Mouse (Mus musculus): ENCODE data around the gene Calcrl. TPM values are rescaled to one million over a fixed set of nuclear protein-coding genes. Genes with fewer than 3 reads are reported as not detected.

Gene Calcrl
- polyA plus RNA-seq, 1 experiment from 2014 or later = 50.1 TPM

- peak overlapping the region; percentile 24 for H3K4me3 ChIP-seq (replicated peaks; ENCODE audit: low read depth, low read length)
These were observed 37.7 kb downstream of the Calcrl start for GRCm38 (mm10) chr2:84387394-84388022.

GRCm38 (mm10) chr2:84386563-84387393, 38.4 kb downstream of the Calcrl start:
- DNase-seq (ENCODE audit: low spot score) (peak; percentile 62), ATAC-seq (replicated peaks; ENCODE audit: low FRiP score, low read depth) (peak; percentile 83)
- Histone ChIP-seq H3K9ac (ENCODE audit: low read depth, low read length) (no peak overlapping the region), H3K36me3 (ENCODE audit: insufficient read depth, low read length) (no peaks in the 10 kb centered on the region), H3K4me3 (replicated peaks; ENCODE audit: low read depth, low read length) (peak overlapping the region; percentile 24), H3K27me3 (ENCODE audit: insufficient read depth, low read length) (no peaks in the 10 kb centered on the region), H3K27ac (peak overlapping the region; percentile 67), H3K4me1 (replicated peaks; ENCODE audit: insufficient read depth, low read length) (peaks cover 8% of the 10 kb centered on the region; the same call in 1 of the 2 replicates), H3K9me3 (replicated peaks; ENCODE audit: low read length) (no peaks in the 10 kb centered on the region), H3K4me2 (ENCODE audit: low read length) (peak overlapping the region; percentile 53)
- WGBS = 20% methylated on average over 18 of the region's 18 CpGs
- no peak for TF ChIP-seq CTCF (IDR thresholded peaks at IDR 0.05; ENCODE audit: low read depth)

More at GRCm38 (mm10) chr2:84387394-84388022, 37.7 kb downstream of the Calcrl start:
- DNase-seq (ENCODE audit: low spot score) (no peak), ATAC-seq (replicated peaks; ENCODE audit: low FRiP score, low read depth) (no peak)
- 44% methylated on average over 11 of the region's 11 CpGs for WGBS
- peak overlapping the region; percentile 53 for H3K4me2 ChIP-seq (ENCODE audit: low read length)
- no peaks in the 10 kb centered on the region for H3K36me3 ChIP-seq (ENCODE audit: insufficient read depth, low read length)
- TF ChIP-seq CTCF (IDR thresholded peaks at IDR 0.05; ENCODE audit: low read depth) = no peak
- 0 out of 2 replicates have a peak overlapping the region, but pooled peaks have one; percentile 23 for H3K9ac ChIP-seq (ENCODE audit: low read depth, low read length)
- H3K9me3 ChIP-seq (replicated peaks; ENCODE audit: low read length) = no peaks in the 10 kb centered on the region
- H3K4me1 ChIP-seq (replicated peaks; ENCODE audit: insufficient read depth, low read length) = peaks cover 8% of the 10 kb centered on the region; the same call in 1 of the 2 replicates
- peak overlapping the region; percentile 67 for H3K27ac ChIP-seq
- no peaks in the 10 kb centered on the region for H3K27me3 ChIP-seq (ENCODE audit: insufficient read depth, low read length)

- no peak overlapping the region for H3K4me2 ChIP-seq (ENCODE audit: low read length)
- no peak for DNase-seq (ENCODE audit: low spot score)
- no peak overlapping the region for H3K4me3 ChIP-seq (replicated peaks; ENCODE audit: low read depth, low read length)
- H3K9me3 ChIP-seq (replicated peaks; ENCODE audit: low read length) = no peaks in the 10 kb centered on the region
- no peak overlapping the region for H3K27ac ChIP-seq
- WGBS = 84% methylated on average over 6 of the region's 6 CpGs
- H3K27me3 ChIP-seq (ENCODE audit: insufficient read depth, low read length) = no peaks in the 10 kb centered on the region
- H3K4me1 ChIP-seq (replicated peaks; ENCODE audit: insufficient read depth, low read length) = peaks cover 14% of the 10 kb centered on the region
- no peak for TF ChIP-seq CTCF (IDR thresholded peaks at IDR 0.05; ENCODE audit: low read depth)
- ATAC-seq (replicated peaks; ENCODE audit: low FRiP score, low read depth) = no peak
- no peak overlapping the region for H3K9ac ChIP-seq (ENCODE audit: low read depth, low read length)
- H3K36me3 ChIP-seq (ENCODE audit: insufficient read depth, low read length) = no peaks in the 10 kb centered on the region
These were observed 40.1 kb downstream of the Calcrl start for GRCm38 (mm10) chr2:84384911-84385693.

GRCm38 (mm10) chr2:84383828-84384227, 41.4 kb downstream of the Calcrl start:
- H3K36me3 ChIP-seq (ENCODE audit: insufficient read depth, low read length) = no peaks in the 10 kb centered on the region
- no peak overlapping the region for H3K4me2 ChIP-seq (ENCODE audit: low read length)
- H3K9me3 ChIP-seq (replicated peaks; ENCODE audit: low read length) = no peaks in the 10 kb centered on the region
- DNase-seq (ENCODE audit: low spot score) (no peak), ATAC-seq (replicated peaks; ENCODE audit: low FRiP score, low read depth) (no peak)
- 67% methylated on average over 4 of the region's 4 CpGs for WGBS
- peaks cover 14% of the 10 kb centered on the region for H3K4me1 ChIP-seq (replicated peaks; ENCODE audit: insufficient read depth, low read length)
- no peaks in the 10 kb centered on the region for H3K27me3 ChIP-seq (ENCODE audit: insufficient read depth, low read length)
- no peak overlapping the region for H3K9ac ChIP-seq (ENCODE audit: low read depth, low read length)
- no peak overlapping the region for H3K27ac ChIP-seq
- no peak for TF ChIP-seq CTCF (IDR thresholded peaks at IDR 0.05; ENCODE audit: low read depth)
- no peak overlapping the region for H3K4me3 ChIP-seq (replicated peaks; ENCODE audit: low read depth, low read length)

GRCm38 (mm10) chr2:84382556-84382955, 42.7 kb downstream of the Calcrl start:
- TF ChIP-seq CTCF (IDR thresholded peaks at IDR 0.05; ENCODE audit: low read depth) = no peak
- no peak for ATAC-seq (replicated peaks; ENCODE audit: low FRiP score, low read depth)
- peak; percentile 50 for DNase-seq (ENCODE audit: low spot score)

DNA sequence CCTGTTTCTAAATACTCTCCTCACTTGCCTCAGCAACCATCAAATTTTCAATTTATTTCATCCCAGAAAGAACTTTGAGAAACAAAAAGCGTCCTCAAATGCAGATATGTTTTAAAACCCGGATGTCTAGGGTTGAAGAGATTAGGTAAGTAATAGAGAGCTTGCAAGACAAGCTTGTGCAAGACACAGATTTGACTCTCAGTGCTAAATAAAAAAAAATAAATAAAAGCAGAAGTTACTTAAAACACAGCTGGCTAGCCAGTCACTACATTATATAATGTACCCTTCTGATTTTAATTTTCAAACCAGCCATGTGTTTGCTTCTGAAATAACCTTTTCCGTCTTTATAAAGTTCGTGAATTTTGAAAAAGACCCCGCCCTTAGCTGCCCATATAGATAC, 43.2 kb downstream of the Calcrl start:
- Histone ChIP-seq H3K27me3 (ENCODE audit: insufficient read depth, low read length) (no peaks in the 10 kb centered on the region), H3K4me3 (replicated peaks; ENCODE audit: low read depth, low read length) (no peak overlapping the region), H3K4me2 (ENCODE audit: low read length) (no peak overlapping the region), H3K9ac (ENCODE audit: low read depth, low read length) (no peak overlapping the region), H3K27ac (no peak overlapping the region), H3K9me3 (replicated peaks; ENCODE audit: low read length) (no peaks in the 10 kb centered on the region), H3K4me1 (replicated peaks; ENCODE audit: insufficient read depth, low read length) (peaks cover 11% of the 10 kb centered on the region), H3K36me3 (ENCODE audit: insufficient read depth, low read length) (no peaks in the 10 kb centered on the region)
- TF ChIP-seq CTCF (IDR thresholded peaks at IDR 0.05; ENCODE audit: low read depth) = no peak
- DNase-seq (ENCODE audit: low spot score) (no peak), ATAC-seq (replicated peaks; ENCODE audit: low FRiP score, low read depth) (no peak)
- WGBS = 91% methylated on average over 5 of the region's 5 CpGs

More at GRCm38 (mm10) chr2:84382556-84382955, 42.7 kb downstream of the Calcrl start:
- no peaks in the 10 kb centered on the region for H3K9me3 ChIP-seq (replicated peaks; ENCODE audit: low read length)
- no peak overlapping the region for H3K4me3 ChIP-seq (replicated peaks; ENCODE audit: low read depth, low read length)
- no peak overlapping the region for H3K4me2 ChIP-seq (ENCODE audit: low read length)
- H3K36me3 ChIP-seq (ENCODE audit: insufficient read depth, low read length) = no peaks in the 10 kb centered on the region
- H3K27me3 ChIP-seq (ENCODE audit: insufficient read depth, low read length) = no peaks in the 10 kb centered on the region
- no peak overlapping the region for H3K9ac ChIP-seq (ENCODE audit: low read depth, low read length)
- peaks cover 11% of the 10 kb centered on the region for H3K4me1 ChIP-seq (replicated peaks; ENCODE audit: insufficient read depth, low read length)
- no peak overlapping the region for H3K27ac ChIP-seq
